Mouse (Mus musculus) right cerebral cortex, postnatal 36 days (tissue): ENCODE data around the gene Txndc9.

Experiments
- DNase-seq, 2 experiments: peaks; one replicate each; pipeline ENCODE4 v3.0.0; 2022; ENCODE audit warnings: low spot score in 2 of 2, mixed read lengths in 1 of 2

Gene Txndc9

DNA sequence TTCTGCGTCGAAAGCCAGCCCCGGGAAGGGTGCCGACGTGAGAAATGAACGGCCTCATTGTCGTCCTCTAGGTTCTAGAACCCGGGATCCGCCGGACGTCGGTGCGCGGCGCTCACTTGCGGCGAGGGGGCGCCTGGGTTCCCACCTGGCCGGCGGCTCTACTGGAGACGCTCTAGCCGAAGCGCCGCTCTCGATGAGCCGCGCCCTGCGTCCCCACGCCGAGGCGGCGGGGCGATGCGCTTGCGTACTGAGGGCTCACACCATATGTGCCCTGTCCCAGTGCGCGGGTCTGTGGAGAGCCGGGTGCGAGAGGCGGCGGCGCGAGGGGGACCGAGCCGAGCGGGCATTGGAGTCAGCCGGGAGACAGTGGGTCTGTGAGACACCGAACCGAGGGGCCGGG is at the start of gene Txndc9, which contains the start of gene Eif5b:
Gene Txndc9, minus strand, starts transcription at position 27 of the 400 bp plus-strand sequence.
Gene Eif5b, plus strand, starts transcription at position 144 of the 400 bp plus-strand sequence.
- peak; percentile 96 to 97 for DNase-seq

DNA sequence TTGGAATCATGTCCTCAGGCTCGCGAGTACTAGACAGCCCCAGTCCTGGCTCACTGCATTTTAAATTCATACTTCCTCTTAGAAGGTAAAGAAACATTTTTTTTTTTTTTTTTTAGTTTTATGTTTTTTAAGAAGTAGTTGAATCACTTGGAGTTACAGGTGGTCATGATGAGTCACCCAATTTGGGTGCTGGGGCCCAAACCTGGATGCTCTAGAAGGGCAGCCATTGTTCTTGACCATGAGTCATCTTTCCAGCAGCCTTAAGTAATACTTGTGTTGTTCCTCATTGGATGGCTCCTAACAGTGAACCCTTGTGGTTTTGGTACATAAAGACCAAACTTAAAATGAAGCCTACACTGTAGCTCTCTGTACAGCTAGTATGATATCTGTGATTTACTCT is 41.2 kb upstream of the Txndc9 start:
- no peak for DNase-seq

DNA sequence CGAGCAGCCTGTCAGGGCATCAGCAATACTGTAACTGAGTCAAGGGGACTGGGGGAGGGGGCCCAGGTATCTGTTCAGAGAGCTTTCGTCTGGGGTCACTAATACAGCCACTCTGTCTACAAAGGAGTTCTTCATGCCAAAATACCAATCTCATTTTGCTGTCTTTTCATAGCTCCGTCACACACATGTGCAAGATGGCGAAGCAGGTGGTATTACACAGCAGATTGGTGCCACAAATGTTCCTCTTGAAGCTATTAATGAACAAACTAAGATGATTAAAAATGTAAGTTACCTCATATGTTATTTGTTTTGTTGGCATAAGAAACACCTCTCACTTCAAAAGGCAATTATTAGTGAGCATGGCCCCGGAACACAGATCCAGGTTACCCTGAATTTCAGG is 39.7 kb upstream of the Txndc9 start:
- DNase-seq = no peak

- no peak for DNase-seq
Observed at GRCm38 (mm10) chr1:38035521-38035920, 37.8 kb upstream of the Txndc9 start.

- DNase-seq = no peak
Observed at GRCm38 (mm10) chr1:38031391-38031790, 33.7 kb upstream of the Txndc9 start.

DNA sequence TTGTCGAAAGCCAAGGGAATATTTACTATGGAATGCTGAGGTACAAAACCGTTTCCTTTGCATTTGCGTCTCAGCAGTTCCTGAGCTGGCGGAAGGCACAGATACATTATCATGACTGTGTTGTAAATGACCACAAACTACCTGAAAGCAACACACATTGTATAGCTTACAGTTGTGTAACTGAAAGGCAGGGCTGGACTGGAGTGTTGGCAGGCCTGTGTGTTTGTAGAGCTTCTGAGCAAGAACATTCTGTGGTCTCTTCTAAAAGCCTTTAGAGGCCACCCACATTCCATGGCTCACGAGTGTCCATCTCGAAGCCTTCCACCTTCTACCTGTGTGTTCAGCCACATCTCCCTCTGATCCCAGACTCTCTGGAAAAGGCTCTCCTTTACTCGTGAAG is 29.6 kb upstream of the Txndc9 start:
- no peak for DNase-seq

DNA sequence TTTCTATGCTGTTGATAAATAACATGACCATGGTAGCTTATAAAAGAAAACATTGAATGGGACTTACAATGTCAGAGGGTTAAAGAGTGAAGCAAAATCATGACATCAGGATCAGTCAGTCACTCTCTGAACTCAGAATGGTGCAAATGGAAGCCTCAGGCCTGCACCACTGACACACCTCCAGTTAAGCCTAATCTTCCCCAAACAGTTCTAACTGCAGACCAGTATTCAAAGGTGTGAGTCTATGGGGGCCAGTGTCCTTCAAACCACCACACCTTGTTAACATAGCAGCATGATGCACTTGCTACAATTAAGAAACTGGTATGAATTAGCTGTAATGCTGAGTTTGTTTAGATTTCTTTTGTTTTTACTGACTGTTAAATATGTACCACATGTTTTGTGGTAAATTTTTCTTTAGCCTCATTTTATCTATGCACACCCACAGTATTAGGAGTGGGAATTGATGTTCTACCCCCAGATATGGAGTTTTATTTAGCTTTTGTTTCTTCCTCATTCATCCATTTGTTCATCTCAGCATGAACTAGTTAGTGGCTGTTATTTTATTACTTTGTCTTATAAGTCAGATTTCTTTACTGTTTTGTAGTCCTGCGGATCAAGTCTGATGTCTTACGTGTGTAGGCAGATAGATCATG is 17.0 kb upstream of the Txndc9 start:
- DNase-seq = no peak

GRCm38 (mm10) chr1:38012509-38012908 is 14.8 kb upstream of the Txndc9 start:
- no peak for DNase-seq

DNA sequence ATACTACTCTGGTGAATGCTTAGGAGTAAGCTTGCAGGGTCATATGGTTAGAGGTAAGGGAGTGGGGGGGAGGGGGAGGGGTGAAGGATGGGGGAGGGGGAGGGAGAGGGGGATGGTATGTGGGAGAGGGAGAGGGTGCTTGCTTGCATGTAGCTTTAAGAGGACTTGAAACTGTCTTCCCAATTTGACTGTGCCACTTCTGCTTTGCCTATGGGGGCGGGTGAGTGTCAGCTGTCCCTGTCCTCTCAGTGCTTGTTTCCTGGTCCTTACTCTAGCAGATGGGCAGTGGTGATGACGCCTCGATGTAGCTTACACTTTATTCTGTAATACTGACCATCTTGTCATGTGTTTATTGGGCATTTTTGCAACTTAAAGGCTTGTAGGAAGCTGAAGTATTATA is 14.4 kb upstream of the Txndc9 start:
- DNase-seq = no peak

GRCm38 (mm10) chr1:38011647-38012046 is 14.0 kb upstream of the Txndc9 start:
- DNase-seq = no peak

- DNase-seq = no peak
Observed at GRCm38 (mm10) chr1:38006741-38007140, 9.0 kb upstream of the Txndc9 start.

DNA sequence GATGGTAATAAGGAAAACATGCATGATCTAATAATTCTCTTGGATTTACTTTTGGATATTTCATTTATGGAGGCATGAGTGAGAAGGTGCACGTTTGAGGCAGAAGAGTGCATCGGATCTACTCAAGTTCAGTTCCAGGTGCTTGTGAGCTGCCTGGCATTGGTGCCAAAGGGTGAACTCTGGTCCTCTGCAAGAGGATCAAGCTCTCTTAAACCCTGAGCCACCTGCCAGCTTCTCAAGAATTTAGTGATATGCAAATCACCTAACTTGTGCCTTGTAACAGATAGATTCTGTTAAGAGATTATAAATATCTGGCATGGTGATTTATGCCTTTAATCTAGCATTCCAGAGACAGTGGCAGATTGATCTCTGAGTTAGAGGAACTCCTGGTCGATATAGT is 5.4 kb upstream of the Txndc9 start:
- DNase-seq = no peak

GRCm38 (mm10) chr1:38001956-38002355 is 4.3 kb upstream of the Txndc9 start:
- no peak for DNase-seq

GRCm38 (mm10) chr1:38000844-38001243 is 3.2 kb upstream of the Txndc9 start:
- DNase-seq = no peak

DNA sequence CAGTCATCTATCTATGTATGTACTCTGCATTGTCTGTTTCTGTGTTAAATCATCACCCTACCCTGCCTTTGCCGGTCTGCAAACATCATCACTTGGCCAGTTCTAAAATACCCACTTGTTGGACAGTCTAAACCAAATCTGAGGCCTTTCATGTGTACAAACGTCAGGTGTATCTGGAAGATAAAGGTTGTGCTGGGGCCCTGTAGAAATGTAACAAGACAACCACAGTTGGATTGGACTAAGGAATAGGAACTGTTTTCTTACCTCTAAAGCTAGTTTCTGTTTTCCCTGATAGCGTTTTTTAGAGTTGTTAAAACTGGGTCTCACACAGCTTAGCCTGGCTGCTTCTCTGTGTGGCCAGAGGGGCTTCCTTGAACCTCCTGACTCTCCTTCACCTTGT is 1.9 kb upstream of the Txndc9 start:
- DNase-seq = no peak

GRCm38 (mm10) chr1:37998371-37999199 is 892 bp upstream of the Txndc9 start:
- DNase-seq = no peak

GRCm38 (mm10) chr1:37996877-37997484 is 712 bp downstream of the Txndc9 start:
- DNase-seq = peak; percentile 97 to 99

- DNase-seq = no peak
Observed at GRCm38 (mm10) chr1:37996226-37996625, 1.5 kb downstream of the Txndc9 start.

DNA sequence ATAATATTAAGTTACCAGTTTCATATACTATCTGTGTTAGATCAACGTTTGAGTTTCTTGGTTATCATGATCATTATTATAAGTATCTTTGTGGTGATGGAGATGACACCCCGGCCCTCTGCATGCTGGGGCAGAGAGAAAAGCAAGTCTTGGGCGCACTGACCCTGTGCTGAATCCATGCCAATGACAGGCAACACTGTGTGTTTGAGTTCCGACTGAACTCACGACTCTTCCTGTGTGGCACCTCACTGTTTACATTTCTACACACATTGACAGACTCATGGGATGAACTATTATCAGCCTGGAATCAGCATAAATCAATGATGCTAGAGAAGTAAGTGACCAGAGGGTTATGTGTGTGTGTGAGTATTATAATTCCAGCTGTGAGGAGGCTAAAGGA is 9.8 kb downstream of the Txndc9 start:
- no peak for DNase-seq

DNA sequence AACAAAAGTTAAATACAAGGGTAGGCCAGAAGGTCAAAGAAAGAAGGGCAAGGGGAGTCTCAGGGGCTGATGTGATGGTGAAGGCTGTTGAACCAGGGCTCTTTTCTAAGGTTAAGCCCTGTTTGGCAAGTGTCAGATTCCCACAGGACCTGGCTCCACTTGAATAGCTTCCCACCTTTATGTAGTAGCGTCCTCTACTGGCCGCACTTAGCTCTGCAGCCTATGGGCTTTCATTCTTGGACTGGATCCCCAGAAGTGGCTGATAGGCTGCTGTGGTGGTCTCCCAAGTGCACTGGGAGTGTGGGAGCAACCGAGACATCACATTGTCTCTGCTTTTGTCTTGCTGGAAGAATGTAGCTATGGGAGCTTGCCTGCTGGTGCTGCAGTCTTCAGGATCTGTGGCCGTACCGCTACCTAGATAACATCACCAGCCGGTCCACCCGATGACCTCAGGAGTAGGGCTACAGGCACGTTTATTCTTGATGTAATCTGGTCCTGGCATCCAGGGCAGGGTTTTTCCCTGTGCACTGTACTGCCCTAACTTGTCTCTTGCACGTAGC is 11.8 kb downstream of the Txndc9 start:
- no peak for DNase-seq

DNA sequence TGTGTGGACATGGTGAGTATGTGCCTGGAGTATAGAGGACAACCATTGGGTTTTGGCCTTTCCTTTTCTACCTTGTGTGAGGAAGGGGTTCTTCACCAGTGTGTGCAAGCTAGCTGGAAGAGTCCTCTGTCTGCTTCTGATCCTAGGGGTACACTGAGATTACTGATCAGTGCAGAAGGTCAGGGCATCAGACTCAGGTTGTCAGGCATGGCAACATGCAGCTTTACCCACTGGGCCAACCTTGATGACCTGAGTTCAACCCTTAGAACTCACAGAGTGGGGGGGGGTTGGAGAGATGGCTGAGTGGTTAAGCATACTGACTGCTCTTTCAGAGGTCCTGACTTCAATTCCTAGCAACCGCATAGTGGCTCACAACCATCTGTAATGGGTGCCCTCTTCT is 13.4 kb downstream of the Txndc9 start:
- no peak for DNase-seq

DNA sequence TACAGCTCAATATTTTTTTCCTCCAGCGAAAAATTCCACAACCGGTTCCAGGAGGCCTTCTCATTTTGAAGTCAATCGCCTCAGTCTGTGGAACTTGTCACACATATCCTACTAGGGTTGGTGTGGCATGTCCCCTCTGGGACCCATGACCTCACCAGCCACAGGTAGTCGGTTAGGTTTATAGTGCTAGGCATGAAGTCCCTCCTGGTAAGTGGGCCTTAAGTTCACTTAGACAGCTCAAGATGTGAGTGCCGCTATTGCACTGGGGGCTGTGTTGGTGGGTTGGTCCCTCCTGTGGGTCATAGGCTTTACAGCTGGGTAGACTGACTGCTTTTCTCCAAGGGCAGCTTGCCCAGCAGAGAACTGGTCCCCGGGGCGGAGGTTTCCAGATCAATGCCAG is 20.4 kb downstream of the Txndc9 start:
- DNase-seq = no peak
